Mouse (Mus musculus): ENCODE data around the gene Olfr786. TPM values are rescaled to one million over a fixed set of nuclear protein-coding genes. Genes with fewer than 3 reads are reported as not detected.

Gene Olfr786
- not detected for total RNA-seq (2023)

GRCm38 (mm10) chr10:129427006-129427405, at the start of gene Olfr786:
TSS of gene Olfr786 (plus strand) at chr10:129427306.

GRCm38 (mm10) chr10:129383783-129384182, 43.3 kb upstream of the Olfr786 start, which contains the start of gene Olfr784:
TSS of gene Olfr784 (plus strand) at chr10:129384083.

DNA sequence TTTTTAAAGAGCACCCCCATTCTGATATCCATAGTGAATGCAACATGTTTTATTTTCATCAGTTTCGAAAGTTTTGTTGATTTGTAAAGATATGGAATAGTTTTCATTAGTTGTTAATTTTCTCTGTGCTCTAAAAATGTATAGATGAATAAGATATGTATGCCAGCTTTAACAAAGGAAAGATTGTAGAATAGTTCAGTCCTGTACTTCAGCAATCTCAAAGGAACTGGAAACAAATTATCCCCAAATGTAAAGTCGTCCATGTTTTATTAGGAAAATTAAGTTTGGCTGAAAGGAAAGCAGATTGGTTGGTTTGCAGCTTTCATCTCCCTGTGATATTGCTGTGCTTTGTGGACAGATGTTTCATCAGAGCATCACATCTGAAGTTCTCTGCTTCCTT, 22.0 kb upstream of the Olfr786 start, which contains the start of gene Olfr785:
TSS of gene Olfr785 (plus strand) at position 301 of the 400 bp plus-strand sequence.

GRCm38 (mm10) chr10:129461562-129461961, 34.5 kb downstream of the Olfr786 start, which contains the start of gene Olfr787:
TSS of gene Olfr787 (plus strand) at chr10:129461862.

GRCm38 (mm10) chr10:129470698-129471097, 43.6 kb downstream of the Olfr786 start, which contains the start of gene Olfr788:
TSS of gene Olfr788 (plus strand) at chr10:129470998.

DNA sequence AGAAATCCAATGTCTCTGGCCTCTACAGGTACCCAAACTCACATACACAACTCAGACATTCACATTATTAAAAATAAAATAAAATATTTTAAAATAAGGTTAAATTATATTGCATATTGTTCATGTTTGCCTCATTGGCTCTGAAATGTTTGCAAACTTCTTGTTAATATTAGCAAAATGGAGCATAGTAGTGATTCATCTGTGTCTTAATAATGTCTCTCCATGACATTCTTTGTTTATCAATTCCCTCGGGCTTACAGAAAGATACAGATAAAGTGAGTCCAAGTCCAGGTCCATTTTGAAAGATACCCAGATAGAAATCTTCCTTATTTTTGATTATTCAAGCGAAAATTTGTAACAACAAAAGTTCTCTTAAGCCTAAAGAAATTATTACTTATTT, 57.3 kb downstream of the Olfr786 start, which contains the start of gene Olfr789:
TSS of gene Olfr789 (plus strand) at position 301 of the 400 bp plus-strand sequence.

Other genes starting within 250 kb of the Olfr786 start
- not detected for gene Olfr772, start 249.4 kb upstream of the Olfr786 start, total RNA-seq (2023)
- gene Olfr773, start 239.9 kb upstream of the Olfr786 start, total RNA-seq (2023): not detected
- gene Olfr774, start 191.1 kb upstream of the Olfr786 start, total RNA-seq (2023): not detected
- gene Olfr775, start 178.9 kb upstream of the Olfr786 start, total RNA-seq (2023): not detected
- not detected for gene Olfr776, start 168.2 kb upstream of the Olfr786 start, total RNA-seq (2023)
- gene Olfr777, start 155.8 kb upstream of the Olfr786 start, total RNA-seq (2023): not detected
- gene Olfr780, start 109.2 kb upstream of the Olfr786 start, total RNA-seq (2023): not detected
- not detected for gene Olfr781, start 98.5 kb upstream of the Olfr786 start, total RNA-seq (2023)
- gene Olfr782, start 78.5 kb upstream of the Olfr786 start, total RNA-seq (2023): not detected
- not detected for gene Olfr784, start 43.2 kb upstream of the Olfr786 start, total RNA-seq (2023)
- gene Olfr785, start 21.9 kb upstream of the Olfr786 start, total RNA-seq (2023): not detected
- not detected for gene Olfr787, start 34.6 kb downstream of the Olfr786 start, total RNA-seq (2023)
- not detected for gene Olfr788, start 43.7 kb downstream of the Olfr786 start, total RNA-seq (2023)
- gene Olfr789, start 57.4 kb downstream of the Olfr786 start, total RNA-seq (2023): not detected
- gene Olfr790, start 71.2 kb downstream of the Olfr786 start, total RNA-seq (2023): not detected
- not detected for gene Olfr791, start 94.5 kb downstream of the Olfr786 start, total RNA-seq (2023)
- not detected for gene Olfr792, start 111.9 kb downstream of the Olfr786 start, total RNA-seq (2023)
- not detected for gene Olfr794, start 140.3 kb downstream of the Olfr786 start, total RNA-seq (2023)
- not detected for gene Olfr796, start 185.3 kb downstream of the Olfr786 start, total RNA-seq (2023)
- not detected for gene Olfr798, start 200.6 kb downstream of the Olfr786 start, total RNA-seq (2023)
- not detected for gene Olfr799, start 210.2 kb downstream of the Olfr786 start, total RNA-seq (2023)
- not detected for gene Olfr800, start 230.4 kb downstream of the Olfr786 start, total RNA-seq (2023)
- not detected for gene Olfr801, start 246.6 kb downstream of the Olfr786 start, total RNA-seq (2023)